Mouse (Mus musculus): ENCODE measurements around the gene Gm27029. TPM values are rescaled to one million over a fixed set of nuclear protein-coding genes. Genes with fewer than 3 reads are reported as not detected.

Gm27029 gene
- polyA plus RNA-seq, 1 experiment from 2014 or later = 9.2 TPM

GRCm38 (mm10) chr11:101357505-101358182 lies 67.0 kb downstream of the Gm27029 start:
- Histone ChIP-seq H3K27me3 (replicated peaks; ENCODE audit: control insufficient read depth, insufficient read depth, low read length) (no peaks in the 10 kb centered on the region; the same call in 1 of the 2 replicates), H3K4me1 (replicated peaks; ENCODE audit: control insufficient read depth, insufficient read depth, low read length) (peaks cover 3% of the 10 kb centered on the region; the same call in 1 of the 2 replicates), H3K4me3 (ENCODE audit: low read depth, low read length) (no peak overlapping the region), H3K36me3 (ENCODE audit: control insufficient read depth, insufficient read depth, low read length) (no peaks in the 10 kb centered on the region), H3K27ac (ENCODE audit: low read depth, low read length) (no peak overlapping the region), H3K9ac (ENCODE audit: low read depth, low read length) (no peak overlapping the region), H3K9me3 (ENCODE audit: control insufficient read depth, low read length) (no peaks in the 10 kb centered on the region), H3K4me2 (no peak overlapping the region)
- DNase-seq (ENCODE audit: low spot score) (no peak), ATAC-seq (replicated peaks; ENCODE audit: low FRiP score) (no peak)
- WGBS = 61% methylated on average over 3 of the region's 3 CpGs

Small RNAs within 50 kb of the gene (microRNA-seq; reads per million reads assigned to microRNA genes)
- not detected for gene Mir6929 (ENCODE audit: borderline number of aligned reads)

Other genes with a start within 250 kb of the Gm27029 start
- gene Ccr10, start 249.4 kb downstream of the Gm27029 start, polyA plus RNA-seq (2014; fragmentation: Nextera tagmentation; extraction: Ambion mirVana) = 0.10 TPM in 1 of 2 replicates, not detected in the other
- 11.8 and 12.4 TPM in 2 replicates for gene Ezh1, start 198.3 kb downstream of the Gm27029 start, polyA plus RNA-seq (2014; fragmentation: Nextera tagmentation; extraction: Ambion mirVana)
- gene Ramp2, start 178.8 kb downstream of the Gm27029 start, polyA plus RNA-seq (2014; fragmentation: Nextera tagmentation; extraction: Ambion mirVana) = 62.4 and 64.2 TPM in 2 replicates
- 158 and 163 TPM in 2 replicates for gene Vps25, start 171.1 kb downstream of the Gm27029 start, polyA plus RNA-seq (2014; fragmentation: Nextera tagmentation; extraction: Ambion mirVana)
- gene Wnk4, start 164.2 kb downstream of the Gm27029 start, polyA plus RNA-seq (2014; fragmentation: Nextera tagmentation; extraction: Ambion mirVana) = 18.5 and 19.7 TPM in 2 replicates
- 1.2 and 1.4 TPM in 2 replicates for gene Cntd1, start 145.8 kb downstream of the Gm27029 start, polyA plus RNA-seq (2014; fragmentation: Nextera tagmentation; extraction: Ambion mirVana)
- gene Coa3, start 145.7 kb downstream of the Gm27029 start, polyA plus RNA-seq (2014; fragmentation: Nextera tagmentation; extraction: Ambion mirVana) = 190 and 197 TPM in 2 replicates
- gene Becn1, start 122.5 kb downstream of the Gm27029 start, polyA plus RNA-seq (2014; fragmentation: Nextera tagmentation; extraction: Ambion mirVana) = 134 and 148 TPM in 2 replicates
- gene Psme3, start 108.6 kb downstream of the Gm27029 start, polyA plus RNA-seq (2014; fragmentation: Nextera tagmentation; extraction: Ambion mirVana) = 201 and 221 TPM in 2 replicates
- gene Aoc2, start 99.7 kb downstream of the Gm27029 start, polyA plus RNA-seq (2014; fragmentation: Nextera tagmentation; extraction: Ambion mirVana) = 2.9 and 3.2 TPM in 2 replicates
- 0.08 TPM in 1 of 2 replicates, not detected in the other for gene Aoc3, start 94.2 kb downstream of the Gm27029 start, polyA plus RNA-seq (2014; fragmentation: Nextera tagmentation; extraction: Ambion mirVana)
- not detected in 2 replicates for gene G6pc, start 57.2 kb downstream of the Gm27029 start, polyA plus RNA-seq (2014; fragmentation: Nextera tagmentation; extraction: Ambion mirVana)
- gene Aarsd1, start 7.2 kb downstream of the Gm27029 start, polyA plus RNA-seq (2014; fragmentation: Nextera tagmentation; extraction: Ambion mirVana) = 92.3 and 94.0 TPM in 2 replicates
- gene Rundc1, start 289 bp upstream of the Gm27029 start, polyA plus RNA-seq (2014; fragmentation: Nextera tagmentation; extraction: Ambion mirVana) = 12.6 and 13.4 TPM in 2 replicates
- 3.2 and 5.0 TPM in 2 replicates for gene Ptges3l, start 537 bp upstream of the Gm27029 start, polyA plus RNA-seq (2014; fragmentation: Nextera tagmentation; extraction: Ambion mirVana)
- gene Rpl27, start 17.5 kb upstream of the Gm27029 start, polyA plus RNA-seq (2014; fragmentation: Nextera tagmentation; extraction: Ambion mirVana) = 553 and 579 TPM in 2 replicates
- gene Ifi35, start 23.6 kb upstream of the Gm27029 start, polyA plus RNA-seq (2014; fragmentation: Nextera tagmentation; extraction: Ambion mirVana) = 31.2 and 34.6 TPM in 2 replicates
- gene Rnd2, start 40.2 kb upstream of the Gm27029 start, polyA plus RNA-seq (2014; fragmentation: Nextera tagmentation; extraction: Ambion mirVana) = 3.7 and 5.4 TPM in 2 replicates
- gene Vat1, start 41.4 kb upstream of the Gm27029 start, polyA plus RNA-seq (2014; fragmentation: Nextera tagmentation; extraction: Ambion mirVana) = 16.8 and 19.5 TPM in 2 replicates
- 19.6 and 22.1 TPM in 2 replicates for gene Brca1, start 127.2 kb upstream of the Gm27029 start, polyA plus RNA-seq (2014; fragmentation: Nextera tagmentation; extraction: Ambion mirVana)
- gene Nbr1, start 127.4 kb upstream of the Gm27029 start, polyA plus RNA-seq (2014; fragmentation: Nextera tagmentation; extraction: Ambion mirVana) = 52.7 and 55.7 TPM in 2 replicates
- gene Tmem106a, start 157.4 kb upstream of the Gm27029 start, polyA plus RNA-seq (2014; fragmentation: Nextera tagmentation; extraction: Ambion mirVana) = 6.2 and 6.8 TPM in 2 replicates
- gene Gm11634, start 174.5 kb upstream of the Gm27029 start, polyA plus RNA-seq (2014; fragmentation: Nextera tagmentation; extraction: Ambion mirVana) = not detected in 2 replicates
- gene Rdm1, start 202.4 kb upstream of the Gm27029 start, polyA plus RNA-seq (2014; fragmentation: Nextera tagmentation; extraction: Ambion mirVana) = 13.8 and 15.3 TPM in 2 replicates
- 3.6 and 3.9 TPM in 2 replicates for gene Arl4d, start 240.7 kb upstream of the Gm27029 start, polyA plus RNA-seq (2014; fragmentation: Nextera tagmentation; extraction: Ambion mirVana)

All from liver, embryonic 11.5 days (tissue).